Mouse (Mus musculus): Measurements from ENCODE around the gene Telo2.
"Not testable (repeated sequence)": the region's sequence is repeated elsewhere in the genome, so short reads cannot be mapped to it uniquely, and the experiment has no call there.

Gene Telo2

DNA sequence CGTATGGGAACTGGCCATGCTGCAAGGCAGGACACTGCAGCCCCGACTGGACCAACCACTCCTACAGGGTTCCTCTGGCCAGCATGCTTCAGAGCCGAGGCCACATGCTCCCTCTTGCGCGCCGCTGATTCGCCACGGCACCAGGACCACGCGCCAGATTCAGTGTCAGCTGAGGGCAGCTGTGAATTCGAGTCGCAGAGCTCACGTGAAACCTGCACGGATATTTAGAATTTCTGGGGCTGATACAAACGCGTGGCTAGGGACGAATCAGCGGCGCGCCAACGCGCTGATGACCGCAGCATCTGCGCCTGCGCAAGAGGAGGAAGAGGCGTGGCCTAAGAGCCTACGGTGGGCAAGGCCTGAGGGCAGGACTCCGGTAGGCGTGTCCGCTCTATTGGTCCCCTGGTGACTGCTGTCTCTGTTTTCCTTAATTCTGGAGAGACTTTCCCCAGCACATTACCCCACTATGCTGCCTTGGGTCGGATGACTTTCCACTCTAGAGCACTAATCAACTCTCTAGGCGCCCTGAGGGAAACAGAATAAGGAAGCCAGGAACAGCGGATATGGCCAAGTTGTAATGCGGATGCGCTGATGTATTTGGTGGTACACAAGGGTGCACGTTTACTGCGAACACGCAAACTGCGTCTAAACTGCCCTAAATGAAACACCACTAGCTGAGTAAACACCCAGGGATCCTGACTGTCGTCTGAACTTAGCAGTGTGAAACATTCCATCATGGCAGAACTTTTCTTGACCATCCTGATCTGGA is at the start of gene Telo2:
TSS of gene Telo2 (minus strand) at position 304 of the 769 bp plus-strand sequence.
- peak; percentile 89 to 94 for DNase-seq (ENCODE audit: low spot score in 2 of 2)

DNA sequence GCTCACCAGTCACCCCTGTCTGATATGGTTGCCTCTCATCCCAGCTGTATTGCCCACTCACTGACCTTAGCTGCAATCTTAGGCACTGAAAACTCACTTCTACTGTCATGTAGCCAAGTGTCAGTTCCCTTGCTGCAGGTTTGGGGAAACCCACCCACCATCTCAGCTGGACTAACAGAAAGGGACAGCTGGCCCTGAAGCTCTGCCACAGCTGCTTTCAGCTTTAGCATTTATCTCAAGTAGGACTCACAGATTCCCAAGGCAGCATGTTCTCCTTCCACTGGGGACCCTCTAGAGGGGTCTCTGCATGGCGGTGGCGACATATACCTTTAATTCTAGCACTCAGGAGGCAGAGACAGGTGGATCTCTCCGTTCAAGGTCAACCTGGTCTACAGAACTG is 49.0 kb upstream of the Telo2 start:
- no peak for DNase-seq (ENCODE audit: low spot score in 2 of 2)

DNA sequence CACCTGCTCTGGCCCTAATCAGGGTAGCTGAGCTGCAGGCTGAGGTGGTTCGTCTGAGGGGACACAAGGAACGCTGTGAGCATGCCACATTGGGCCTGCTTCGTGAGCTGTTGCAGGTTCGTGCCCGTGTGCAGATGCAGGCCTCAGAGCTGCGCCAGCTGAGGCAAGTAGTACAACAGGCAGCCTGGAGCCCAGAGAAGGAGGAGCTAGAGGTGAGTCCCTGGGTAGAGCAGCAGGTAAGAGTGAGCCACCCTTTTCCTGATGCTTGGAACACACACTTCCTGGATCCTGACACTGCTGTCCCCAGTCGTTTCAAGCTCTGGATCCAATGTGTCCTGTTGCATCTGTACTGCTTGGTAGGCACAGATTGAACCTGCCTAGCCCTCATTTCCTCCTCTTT is 47.6 kb upstream of the Telo2 start:
- no peak for DNase-seq (ENCODE audit: low spot score in 2 of 2)

DNA sequence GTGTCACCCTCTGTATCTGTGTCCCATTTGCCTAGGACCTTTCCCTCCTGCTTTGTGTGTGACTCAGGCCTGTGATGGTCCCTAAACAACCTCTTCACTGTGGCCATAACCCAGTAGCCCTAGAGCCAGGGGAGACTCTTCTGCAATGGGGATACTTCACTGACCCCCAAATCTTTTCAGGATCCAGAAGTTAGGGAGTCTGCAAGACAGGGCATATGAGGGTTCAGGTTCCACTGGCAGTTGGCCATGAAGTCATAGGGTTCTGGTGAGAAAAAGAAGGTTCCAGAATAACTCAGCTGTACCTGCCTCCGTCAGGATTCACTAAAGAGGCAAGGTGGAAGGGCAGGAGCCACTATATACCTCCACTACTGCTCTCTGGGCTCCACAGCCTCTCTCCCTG is 46.4 kb upstream of the Telo2 start, which contains the start of gene Ccdc154:
TSS of gene Ccdc154 (plus strand) at position 301 of the 400 bp plus-strand sequence.
- DNase-seq (ENCODE audit: low spot score in 2 of 2) = no peak

DNA sequence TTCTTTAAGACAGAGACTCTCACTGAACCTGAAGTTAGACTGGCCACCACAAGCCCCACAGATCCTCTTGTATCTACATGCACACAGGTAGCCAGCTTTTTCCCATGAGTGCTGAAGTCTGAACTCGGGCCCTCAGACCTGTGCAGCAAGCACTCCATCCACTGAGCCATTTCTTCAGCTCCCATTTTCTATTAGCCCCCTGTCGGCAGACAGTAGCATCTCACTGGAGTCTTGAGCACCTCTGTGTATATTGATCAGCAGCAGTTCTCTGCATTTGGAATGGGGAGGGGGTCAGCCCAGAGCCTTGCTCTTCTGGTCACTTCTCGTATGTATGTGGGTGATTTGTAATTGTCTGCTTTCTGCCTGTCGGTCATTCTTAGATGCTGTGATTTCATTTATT is 24.2 kb upstream of the Telo2 start:
- no peak for DNase-seq (ENCODE audit: low spot score in 2 of 2)

DNA sequence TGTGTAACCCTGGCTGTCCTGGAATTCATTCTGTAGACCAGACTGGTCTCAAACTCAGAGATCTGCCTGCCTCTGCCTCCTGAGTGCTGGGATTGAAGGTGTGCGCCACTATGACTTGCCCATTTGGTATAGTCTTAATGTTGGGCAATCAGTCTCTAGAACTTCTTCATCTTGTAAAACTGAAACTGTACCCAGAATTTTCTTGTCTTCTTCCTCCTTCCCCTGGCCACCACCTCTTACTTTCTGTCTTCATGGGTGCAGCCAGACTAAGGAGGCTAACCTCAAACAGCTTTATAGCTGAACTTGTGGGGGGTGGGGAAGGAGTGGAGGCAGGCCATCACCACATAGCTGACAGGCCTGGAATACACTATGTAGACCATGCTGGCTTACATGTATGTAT is 23.0 kb upstream of the Telo2 start:
- DNase-seq (ENCODE audit: low spot score in 2 of 2) = no peak

DNA sequence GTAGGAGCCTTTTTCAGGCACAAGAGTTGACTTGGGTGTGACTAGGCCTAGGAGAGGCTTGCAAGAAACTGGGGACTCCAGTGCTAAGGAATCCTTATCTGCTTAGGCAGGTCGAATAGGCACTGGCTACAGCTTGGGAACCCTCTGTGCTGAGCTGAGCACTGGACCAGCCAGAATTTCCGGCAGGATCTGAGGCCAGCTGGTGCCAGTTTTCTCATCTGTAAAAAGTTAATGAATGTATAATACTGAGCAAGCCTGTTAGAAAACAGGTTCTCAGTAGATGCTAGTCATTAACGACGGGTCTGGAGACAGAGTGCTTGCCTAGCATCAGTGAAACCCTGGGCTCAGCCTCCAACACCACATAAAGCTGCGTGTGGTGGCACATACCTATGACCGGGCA is 19.9 kb upstream of the Telo2 start:
- DNase-seq (ENCODE audit: low spot score in 2 of 2) = no peak

DNA sequence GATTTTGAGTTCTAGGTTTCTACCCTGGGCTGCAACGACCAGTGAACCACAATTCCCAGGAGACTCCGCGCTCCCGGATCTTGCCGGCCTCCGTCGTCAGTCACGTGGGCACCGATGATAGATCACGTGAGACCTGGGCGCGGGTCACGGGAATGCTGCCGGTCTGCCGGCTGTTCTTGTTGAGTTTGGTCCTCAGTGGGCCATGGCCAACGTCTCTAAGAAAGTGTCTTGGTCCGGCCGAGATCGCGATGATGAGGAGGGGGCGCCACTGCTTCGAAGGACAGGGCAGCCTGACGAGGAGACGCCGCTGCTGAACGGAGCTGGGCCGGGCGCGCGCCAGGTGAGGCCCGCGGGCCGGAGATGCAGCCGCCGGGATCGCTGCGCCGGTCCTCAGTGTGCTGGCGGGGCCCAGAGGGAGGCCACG is 17.5 kb upstream of the Telo2 start, which contains the start of gene Clcn7:
TSS of gene Clcn7 (plus strand) at position 117 of the 424 bp plus-strand sequence.
- peak; percentile 87 to 95 for DNase-seq (ENCODE audit: low spot score in 2 of 2)

DNA sequence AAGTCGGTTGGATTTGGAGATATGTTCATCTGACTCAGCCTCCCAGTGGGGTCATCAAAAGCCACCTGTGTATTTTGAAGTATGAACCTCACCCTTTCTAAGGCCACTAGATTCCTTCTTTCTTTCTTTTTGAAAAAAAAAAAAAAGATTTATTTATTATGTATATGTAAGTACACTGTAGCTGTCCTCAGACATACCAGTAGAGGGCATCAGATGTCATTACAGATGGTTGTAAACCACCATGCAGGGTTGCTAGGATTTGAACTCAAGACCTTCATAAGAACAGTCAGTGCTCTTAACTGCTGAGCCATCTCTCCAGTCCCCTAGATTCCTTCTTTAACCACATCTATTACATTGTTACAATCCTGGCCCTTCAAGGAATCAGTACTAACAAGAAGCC is 14.3 kb upstream of the Telo2 start:
- DNase-seq (ENCODE audit: low spot score in 2 of 2) = no peak

DNA sequence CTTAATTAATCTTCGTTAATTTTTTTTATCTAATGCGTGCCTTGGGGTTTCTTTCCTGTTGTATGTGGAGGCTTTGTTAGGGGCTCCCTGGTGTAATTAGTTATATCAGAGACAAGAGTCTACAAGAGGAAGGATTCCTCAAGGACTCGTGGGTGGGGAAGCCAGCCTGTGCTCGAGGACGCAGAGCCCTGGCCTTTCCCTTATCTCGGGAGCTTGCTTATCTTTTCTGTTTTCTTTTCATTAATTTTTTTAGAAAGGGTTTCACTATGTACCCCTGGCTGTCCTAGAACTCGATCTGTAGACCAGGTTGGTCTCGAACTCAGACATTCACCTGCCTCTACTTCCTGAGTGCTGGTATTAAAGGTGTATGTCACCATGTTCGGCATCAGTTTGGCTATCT is 11.9 kb upstream of the Telo2 start:
- no peak for DNase-seq (ENCODE audit: low spot score in 2 of 2)

DNA sequence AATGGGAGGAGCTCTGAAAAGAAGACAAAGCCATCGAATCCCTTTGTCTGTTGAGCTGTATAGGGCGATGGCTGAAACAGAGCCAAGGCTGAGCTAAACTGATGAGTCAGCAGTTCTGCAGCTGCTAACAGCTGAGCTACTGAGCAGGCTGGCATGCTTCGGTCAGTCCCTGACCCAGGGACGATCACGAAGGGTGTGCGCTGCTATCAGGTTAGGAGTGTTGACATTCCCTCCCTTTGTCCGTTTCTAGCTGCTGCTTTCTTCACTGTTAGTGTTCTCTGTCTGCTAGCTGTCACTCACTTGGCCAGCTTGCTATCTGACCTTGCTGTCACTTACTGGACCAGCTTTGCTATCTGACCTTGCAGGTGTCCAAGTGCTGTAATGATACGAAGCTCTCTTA is 11.3 kb upstream of the Telo2 start:
- DNase-seq (ENCODE audit: low spot score in 2 of 2) = no peak

DNA sequence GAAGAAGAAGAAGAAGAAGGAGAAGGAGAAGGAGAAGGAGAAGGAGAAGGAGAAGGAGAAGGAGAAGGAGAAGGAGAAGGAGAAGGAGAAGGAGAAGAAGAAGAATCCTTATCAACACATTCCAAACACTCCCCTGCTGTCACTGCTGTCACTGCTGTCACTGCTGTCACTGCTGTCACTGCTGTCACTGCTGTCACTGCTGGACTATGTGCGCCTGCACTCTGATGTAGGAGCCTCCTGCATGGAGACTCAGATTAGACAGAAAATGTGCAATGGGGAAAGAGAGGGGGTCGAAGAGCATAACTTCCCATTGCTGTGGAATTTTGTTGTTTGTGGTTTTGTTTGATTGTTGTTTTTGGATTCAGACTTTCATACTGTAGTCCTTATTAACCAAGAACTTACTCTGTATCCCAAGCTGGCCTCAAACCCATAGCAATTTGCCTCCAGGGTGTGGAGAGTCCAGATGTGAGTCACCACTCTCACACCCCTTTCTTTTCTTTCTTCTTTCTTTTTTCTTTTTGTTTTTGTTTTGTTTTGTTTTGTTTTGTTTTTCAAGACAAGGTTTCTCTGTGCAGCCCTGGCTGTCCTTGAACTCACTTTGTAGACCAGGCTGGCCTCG is 9.8 kb upstream of the Telo2 start:
- not testable (repeated sequence) for DNase-seq (ENCODE audit: low spot score in 2 of 2)

DNA sequence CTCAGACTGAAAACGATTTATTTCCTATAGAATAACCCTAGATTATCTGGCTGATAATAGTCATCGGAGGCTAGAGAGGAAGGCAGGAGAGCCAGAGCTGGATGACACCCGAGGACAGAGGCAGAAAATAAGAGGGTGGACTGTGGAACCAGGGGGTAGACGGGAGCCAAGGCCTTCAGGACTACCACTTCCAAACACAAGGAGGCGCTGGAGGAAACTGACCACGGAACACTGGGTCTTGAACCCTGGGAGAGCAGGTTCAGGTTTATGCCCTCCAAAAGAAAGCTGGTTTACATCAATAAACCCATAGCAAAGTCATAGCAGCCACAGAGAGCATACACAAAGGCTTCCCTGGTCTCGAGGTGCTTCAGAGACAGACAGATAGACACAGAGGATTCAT is 8.2 kb upstream of the Telo2 start:
- DNase-seq (ENCODE audit: low spot score in 2 of 2) = no peak

DNA sequence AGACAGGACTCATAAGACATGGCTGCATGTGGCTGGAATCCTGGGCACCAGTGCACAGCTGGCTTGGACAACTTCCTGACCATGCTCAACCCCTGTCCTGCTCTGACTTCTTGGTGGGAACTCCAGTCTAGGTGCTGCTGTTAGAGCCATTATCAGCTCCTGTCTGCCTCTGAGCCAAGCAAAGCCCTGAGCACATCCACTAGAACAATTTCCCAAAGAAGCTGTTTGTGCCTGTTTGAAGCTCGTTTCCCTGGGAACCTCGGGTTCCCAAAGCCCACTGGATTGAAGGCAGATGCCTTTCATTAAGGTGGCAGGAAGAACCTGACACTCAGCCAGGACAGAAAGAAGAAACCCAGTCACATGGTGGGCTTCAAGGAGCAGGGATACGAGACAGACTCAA is 4.6 kb upstream of the Telo2 start, which contains the start of gene Ptx4:
TSS of gene Ptx4 (plus strand) at position 355 of the 400 bp plus-strand sequence.
- DNase-seq (ENCODE audit: low spot score in 2 of 2) = no peak

DNA sequence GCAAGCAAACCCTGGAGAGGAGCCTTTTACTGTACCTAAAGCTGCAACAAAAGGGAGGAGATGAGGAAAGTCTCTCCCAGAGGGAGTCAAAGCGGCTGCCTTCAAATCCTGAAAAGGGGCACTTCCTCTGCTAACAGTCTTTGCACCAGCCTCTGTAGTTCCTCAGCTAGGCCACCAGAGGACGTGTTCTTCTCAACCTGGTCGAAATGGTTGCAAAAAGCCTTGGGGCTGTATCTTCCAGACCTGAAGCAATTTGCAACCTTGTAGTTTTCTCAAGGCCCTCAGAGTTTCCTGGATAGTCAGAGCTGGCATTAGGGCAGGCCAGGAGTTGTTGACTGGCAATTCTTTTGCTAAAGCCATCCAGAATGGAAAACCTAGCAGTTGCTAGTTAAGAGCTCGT is 1.5 kb upstream of the Telo2 start:
- DNase-seq (ENCODE audit: low spot score in 2 of 2) = no peak

DNA sequence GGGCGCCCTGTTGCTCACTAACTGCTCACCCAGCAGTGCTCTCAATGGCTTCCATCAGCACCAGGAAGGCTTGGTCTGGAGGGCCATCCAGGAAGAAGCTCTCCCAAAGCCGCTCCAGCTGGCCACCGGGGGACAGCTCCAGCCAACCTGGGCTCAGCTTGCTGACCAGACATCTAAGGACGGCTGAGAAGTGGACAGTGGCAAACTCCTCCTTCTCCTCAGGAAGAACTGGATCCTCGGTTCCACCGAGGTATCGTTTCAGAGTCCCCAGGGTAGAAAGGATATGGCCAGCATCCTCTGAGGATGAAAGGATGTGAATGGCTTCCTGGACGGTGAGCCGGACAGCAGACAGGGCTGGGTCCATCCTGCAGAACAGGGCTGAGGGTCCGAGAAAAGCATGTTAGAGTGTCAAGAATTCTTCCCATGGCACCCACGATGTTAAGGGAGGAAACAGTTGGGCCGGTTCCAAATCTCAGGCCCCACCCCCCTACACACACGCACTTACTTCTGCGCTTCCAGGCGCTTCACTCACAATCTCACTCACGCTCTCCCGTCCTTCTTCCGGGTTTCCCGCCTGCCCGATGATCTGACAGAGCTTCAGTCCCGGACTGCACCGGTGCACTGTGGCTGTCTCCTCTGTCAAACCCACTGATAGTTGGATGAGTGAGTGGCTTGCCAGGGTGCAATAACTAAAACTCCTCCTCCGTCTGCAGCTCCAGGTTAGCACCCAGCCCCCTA is 690 bp downstream of the Telo2 start:
- DNase-seq (ENCODE audit: low spot score in 2 of 2) = no peak

DNA sequence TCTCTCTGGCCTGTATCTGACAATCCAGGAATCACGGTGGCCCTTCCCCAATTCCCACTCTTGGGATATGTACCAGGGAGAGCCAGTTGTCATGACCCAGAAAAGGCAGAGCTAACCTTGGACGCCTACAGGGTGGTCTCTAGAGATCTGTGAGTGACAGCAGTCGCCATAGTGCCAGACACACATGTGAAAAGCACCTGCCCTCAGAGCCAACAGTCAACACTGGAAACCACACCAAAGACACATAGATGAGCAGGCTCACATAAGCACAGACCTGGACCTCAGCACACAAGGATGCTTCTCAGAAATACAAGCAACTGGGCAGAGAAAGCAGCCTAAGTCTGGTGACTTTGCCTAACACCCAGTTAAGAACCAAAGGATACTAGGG is 3.4 kb downstream of the Telo2 start:
- no peak for DNase-seq (ENCODE audit: low spot score in 2 of 2)

DNA sequence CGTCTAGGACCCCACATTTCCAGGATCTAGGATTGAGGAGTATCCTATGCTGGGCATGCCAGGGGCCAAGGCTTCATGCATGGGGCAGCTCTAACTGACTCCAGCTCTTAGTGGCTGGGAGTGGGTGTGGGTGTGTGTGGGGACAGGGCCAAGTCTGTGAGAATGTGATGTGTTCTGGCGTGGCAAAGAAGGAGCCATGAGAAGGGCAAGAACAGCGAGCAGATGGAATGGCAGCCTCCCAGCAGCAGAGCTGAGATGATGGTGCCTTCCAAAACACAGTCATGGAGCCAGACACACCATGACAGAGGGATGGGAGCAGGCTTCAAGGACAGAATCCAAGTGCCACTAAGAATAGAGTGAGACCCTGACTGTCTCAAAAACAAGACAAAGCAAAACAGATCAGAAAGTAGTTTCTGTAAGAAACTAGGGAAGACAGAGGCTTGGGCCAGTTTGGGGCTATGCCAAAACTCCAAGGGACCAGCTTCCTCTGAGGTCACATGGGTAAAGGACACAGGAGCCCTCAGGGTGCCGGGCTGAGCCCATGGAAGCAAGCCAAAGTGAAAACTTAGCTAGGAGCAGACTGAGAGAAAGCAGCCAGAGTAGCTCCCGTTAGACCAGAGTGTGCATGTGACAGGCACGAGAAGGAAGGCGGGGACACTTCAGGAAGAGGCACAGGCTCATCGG is 3.9 kb downstream of the Telo2 start:
- DNase-seq (ENCODE audit: low spot score in 2 of 2) = no peak

DNA sequence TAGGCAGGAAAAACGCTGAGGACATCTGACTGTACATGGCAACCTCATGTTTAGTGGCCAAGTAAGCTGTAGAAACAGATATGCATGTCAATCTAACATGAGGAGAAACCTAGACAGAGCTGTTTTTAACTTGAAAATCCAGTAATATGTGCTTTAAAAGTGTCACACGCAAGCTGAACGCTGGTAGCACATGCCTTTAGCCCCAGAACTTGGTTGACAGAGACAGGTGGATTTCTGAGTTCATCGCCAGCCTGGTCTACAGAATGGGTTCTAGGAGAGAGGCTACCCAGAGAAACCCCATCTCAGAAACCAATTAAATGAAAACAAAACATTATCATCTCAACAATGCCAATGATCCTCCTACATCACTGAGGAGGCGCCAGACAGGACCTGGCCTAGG is 4.5 kb downstream of the Telo2 start:
- DNase-seq (ENCODE audit: low spot score in 2 of 2) = no peak

DNA sequence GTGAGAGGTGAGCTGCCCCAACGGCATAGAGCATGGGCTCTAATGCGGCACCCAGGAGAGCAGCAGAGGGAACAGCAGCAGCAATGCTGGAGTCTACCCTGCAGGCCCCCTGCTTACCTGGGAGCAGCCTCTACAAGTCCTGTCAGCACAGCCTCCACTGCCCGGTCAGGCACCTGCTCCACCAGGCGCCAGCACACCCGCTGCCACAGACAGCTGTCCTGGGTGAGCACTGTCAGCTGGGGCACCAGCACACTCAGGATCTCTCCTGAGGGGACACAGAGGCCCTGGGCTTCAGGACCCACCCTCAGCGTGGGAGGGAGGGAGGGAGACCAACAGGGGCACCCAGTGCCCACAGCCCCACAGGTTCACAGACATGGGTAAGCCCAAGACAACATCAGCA is 5.2 kb downstream of the Telo2 start:
- no peak for DNase-seq (ENCODE audit: low spot score in 2 of 2)

DNA sequence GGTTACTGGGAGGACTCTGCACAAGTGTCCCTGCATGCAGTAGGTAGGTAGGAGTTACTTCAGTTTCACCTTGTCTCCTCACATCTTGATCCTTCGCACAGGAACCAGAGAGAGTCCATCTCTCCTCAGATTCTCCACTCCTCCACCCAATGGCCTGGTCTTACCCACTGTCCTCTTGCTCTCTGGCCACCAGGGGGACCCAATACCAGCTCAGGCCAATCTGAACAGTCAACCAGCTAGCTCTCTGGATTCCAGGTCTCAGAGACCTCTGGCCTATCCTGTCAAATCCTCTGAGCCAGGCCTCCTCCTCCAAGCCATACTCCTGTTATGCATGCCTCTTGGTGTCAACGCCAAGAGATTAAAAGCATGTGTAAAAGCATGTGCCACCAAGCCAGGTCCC is 6.2 kb downstream of the Telo2 start:
- DNase-seq (ENCODE audit: low spot score in 2 of 2) = no peak

DNA sequence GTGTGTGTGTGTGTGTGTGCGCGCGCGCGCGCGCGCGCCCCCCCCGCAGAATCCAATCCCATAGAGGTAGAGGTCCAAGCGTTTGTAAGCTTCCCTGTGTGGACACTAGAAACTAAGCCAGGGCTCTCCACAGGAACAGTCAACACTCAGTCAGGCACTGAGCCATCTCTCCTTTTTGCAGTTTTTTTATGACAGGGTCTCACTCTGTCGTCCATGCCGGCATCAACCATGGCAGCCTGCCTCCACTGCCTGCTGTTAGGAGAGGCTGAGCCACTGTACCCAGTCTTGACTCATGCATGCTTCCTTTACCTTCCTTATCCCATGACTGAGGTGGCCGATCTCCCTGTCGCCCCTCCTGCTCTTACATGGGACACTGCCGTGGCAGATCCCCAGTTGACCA is 8.0 kb downstream of the Telo2 start:
- DNase-seq (ENCODE audit: low spot score in 2 of 2) = no peak

Measured in urinary bladder, postnatal 4 days (tissue).